Mouse (Mus musculus) forebrain, embryonic 14.5 days (tissue): ENCODE measurements around the gene Pigk. TPM values are rescaled to one million over a fixed set of nuclear protein-coding genes. Genes with fewer than 3 reads are reported as not detected.
A peak's percentile ranks its signal among the peaks of the same experiment; 100 is the strongest.

Experiments
- ATAC-seq: fragments of 200-750 bp; cut with Nextera tagmentation; 2 replicates; pipeline ENCODE4 v1.8.0; 2017; ENCODE audit warnings: mild to moderate bottlenecking, moderate library complexity
- DNase-seq: peaks from one replicate; pipeline ENCODE4 v3.0.0-alpha.2; 2015; ENCODE audit warnings: low spot score
- H3K27ac ChIP-seq: fragments of 300-500 bp; sonication (generic); 2 replicates; pipeline ENCODE4 v1.5.1; 2014; ENCODE audit warnings: low read depth, mild to moderate bottlenecking, control low read depth, low read length, moderate library complexity
- H3K27me3 ChIP-seq: fragments of 300-500 bp; sonication (generic); replicated peaks from 2 replicates; pipeline ENCODE4 v1.6.1; 2014; ENCODE audit warnings: low read length, control low read depth, mixed read lengths; ENCODE audit not compliant: control insufficient read depth, insufficient read depth
- H3K36me3 ChIP-seq: fragments of 300-500 bp; sonication (generic); 2 replicates; pipeline ENCODE4 v1.6.1; 2014; ENCODE audit warnings: low read length, control low read depth; ENCODE audit not compliant: control insufficient read depth, insufficient read depth
- H3K4me1 ChIP-seq: fragments of 300-500 bp; sonication (generic); 2 replicates; pipeline ENCODE4 v1.6.1; 2014; ENCODE audit warnings: antibody characterized with exemption, low read length, control low read depth; ENCODE audit not compliant: control insufficient read depth, insufficient read depth
- H3K4me2 ChIP-seq: fragments of 300-500 bp; sonication (generic); 2 replicates; pipeline ENCODE4 v1.6.1; 2014; ENCODE audit warnings: mild to moderate bottlenecking, control low read depth, low read length
- H3K4me3 ChIP-seq: fragments of 300-500 bp; sonication (generic); 2 replicates; pipeline ENCODE4 v1.5.1; 2014; ENCODE audit warnings: low read depth, low read length, control low read depth
- H3K9ac ChIP-seq: fragments of 300-500 bp; sonication (generic); 2 replicates; pipeline ENCODE4 v1.6.1; 2014; ENCODE audit warnings: mild to moderate bottlenecking, low read length, control low read depth, moderate library complexity
- H3K9me3 ChIP-seq: fragments of 300-500 bp; sonication (generic); replicated peaks from 2 replicates; pipeline ENCODE4 v1.6.1; 2016; ENCODE audit warnings: low read length, control low read depth, mixed read lengths; ENCODE audit not compliant: control insufficient read depth
- WGBS: fragments of 180-500 bp; shearing (Covaris S2); extraction: QIAGEN DNeasy Blood & Tissue Kit; methylation state at CpG from one replicate; pipeline ENCODE4 v1.1.7; 2014; 5-methylcytosine and 5-hydroxymethylcytosine counted together
- polyA plus RNA-seq: library from polyadenylated mRNA; unstranded; fragments of >200 nt; fragmentation: Nextera tagmentation; extraction: Ambion mirVana; gene quantifications from 2 replicates; pipeline ENCODE4 v1.2.1, GENCODE M21; 2014

Pigk gene
- polyA plus RNA-seq, 1 experiment from 2014 or later = 34.0 TPM

DNA sequence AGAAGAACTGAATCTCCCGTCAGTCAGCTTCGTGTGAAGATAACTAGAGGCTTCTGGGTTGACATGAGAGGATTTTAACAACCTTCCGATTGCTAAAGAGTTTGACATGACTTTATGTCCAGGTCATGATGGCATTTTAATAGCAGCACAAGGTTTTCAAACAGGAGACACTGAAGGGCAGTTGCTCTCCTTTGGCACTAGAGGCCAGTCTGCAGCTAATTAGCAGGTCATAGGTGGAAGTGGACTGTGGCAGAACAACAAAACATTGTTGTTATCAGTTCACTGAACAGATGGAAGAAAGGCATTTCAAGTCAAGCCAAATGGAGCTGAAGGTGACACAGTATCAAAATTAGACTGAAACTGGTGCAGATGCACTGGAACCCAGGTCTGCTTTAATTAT lies 4.0 kb upstream of the Pigk start:
- DNase-seq (no peak), ATAC-seq (no peak)
- H3K4me1 ChIP-seq = peaks cover 3% of the 10 kb centered on the region; the same call in 1 of the 2 replicates
- H3K27ac ChIP-seq = no peak overlapping the region
- WGBS = 86% methylated on average over 3 of the region's 3 CpGs
- H3K36me3 ChIP-seq = no peaks in the 10 kb centered on the region
- no peak overlapping the region for H3K4me2 ChIP-seq
- no peaks in the 10 kb centered on the region for H3K9me3 ChIP-seq
- no peaks in the 10 kb centered on the region for H3K27me3 ChIP-seq
- H3K4me3 ChIP-seq = no peak overlapping the region
- no peak overlapping the region for H3K9ac ChIP-seq

DNA sequence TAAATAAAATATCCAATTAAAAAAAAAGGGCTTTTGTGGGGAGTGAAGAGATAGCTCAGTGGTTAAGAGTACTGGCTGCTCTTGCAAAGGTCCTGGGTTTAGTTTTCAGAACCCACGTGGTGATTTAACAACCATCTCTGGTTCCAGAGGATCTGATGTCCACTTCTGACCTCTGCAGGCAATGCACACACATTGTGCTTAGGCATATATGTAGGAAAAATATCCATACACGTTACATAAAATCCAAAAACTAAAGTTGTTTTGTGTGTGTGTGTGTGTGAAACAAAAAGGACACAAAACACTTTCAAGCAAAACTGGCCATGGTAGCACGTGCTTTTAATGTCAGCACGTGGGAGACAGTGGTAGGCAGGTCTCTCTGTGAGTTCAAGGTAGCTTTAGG lies 943 bp upstream of the Pigk start:
- Histone ChIP-seq H3K27me3 (no peaks in the 10 kb centered on the region), H3K9me3 (no peaks in the 10 kb centered on the region), H3K4me1 (peaks cover 6% of the 10 kb centered on the region; the same call in 1 of the 2 replicates), H3K4me2 (no peak overlapping the region), H3K27ac (no peak overlapping the region), H3K36me3 (no peaks in the 10 kb centered on the region), H3K4me3 (no peak overlapping the region), H3K9ac (no peak overlapping the region)
- DNase-seq (no peak), ATAC-seq (no peak)
- WGBS = 74% methylated on average over 4 of the region's 4 CpGs

DNA sequence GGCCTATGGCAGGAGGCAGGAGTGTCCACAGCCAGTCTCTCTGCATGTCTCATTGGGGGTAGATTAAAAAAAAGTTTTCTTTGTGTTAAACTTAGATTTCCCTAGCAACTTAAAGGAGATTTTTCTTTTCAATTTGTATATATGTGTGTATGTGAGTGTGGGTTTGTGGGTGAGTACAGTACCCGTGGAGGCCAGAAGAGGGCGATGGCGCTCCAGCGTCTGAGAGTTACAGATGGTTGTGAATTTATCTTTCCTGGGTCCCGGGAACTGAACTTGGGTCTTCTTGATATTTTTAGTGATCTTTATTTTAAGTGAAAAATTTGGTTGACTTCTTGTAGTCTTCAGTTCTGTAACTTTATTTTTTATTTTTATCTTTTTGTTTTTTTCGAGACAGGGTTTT lies 7.4 kb downstream of the Pigk start:
- 83% methylated on average over 6 of the region's 6 CpGs for WGBS
- Histone ChIP-seq H3K4me2 (no peak overlapping the region), H3K4me3 (no peak overlapping the region)

DNA sequence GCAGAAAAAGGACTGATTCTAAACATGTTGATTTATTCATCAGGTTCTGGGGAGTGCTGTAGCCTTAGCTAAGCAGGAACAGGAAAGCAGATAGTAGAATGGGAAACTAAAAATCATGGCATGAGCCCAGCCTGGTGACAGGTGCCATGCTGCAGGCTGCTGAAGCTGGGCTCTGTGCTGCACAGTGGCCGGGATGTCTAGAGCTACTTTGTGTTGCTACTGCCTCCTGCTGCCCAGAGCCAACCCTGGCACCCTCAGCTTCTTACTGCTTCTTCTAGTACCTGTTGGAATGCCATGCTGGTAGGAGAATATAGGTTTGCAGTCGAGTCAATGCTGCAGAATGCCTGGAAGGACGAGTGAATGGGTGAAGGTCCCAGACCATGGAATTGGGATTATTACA lies 8.9 kb downstream of the Pigk start:
- Histone ChIP-seq H3K9me3 (no peaks in the 10 kb centered on the region), H3K4me2 (no peak overlapping the region), H3K9ac (no peak overlapping the region), H3K36me3 (peaks cover 9% of the 10 kb centered on the region; the same call in 1 of the 2 replicates), H3K4me1 (no peaks in the 10 kb centered on the region), H3K27ac (no peak overlapping the region), H3K4me3 (no peak overlapping the region), H3K27me3 (no peaks in the 10 kb centered on the region)
- peak; percentile 20 for DNase-seq
- ATAC-seq = no peak
- WGBS = 60% methylated on average over 3 of the region's 3 CpGs

More for the DNA sequence above, 7.4 kb downstream of the Pigk start:
- H3K9ac ChIP-seq = no peak overlapping the region
- H3K4me1 ChIP-seq = no peaks in the 10 kb centered on the region
- ATAC-seq = no peak
- no peaks in the 10 kb centered on the region for H3K9me3 ChIP-seq
- no peaks in the 10 kb centered on the region for H3K27me3 ChIP-seq
- no peak overlapping the region for H3K27ac ChIP-seq
- DNase-seq = no peak
- H3K36me3 ChIP-seq = peaks cover 9% of the 10 kb centered on the region; the same call in 1 of the 2 replicates

DNA sequence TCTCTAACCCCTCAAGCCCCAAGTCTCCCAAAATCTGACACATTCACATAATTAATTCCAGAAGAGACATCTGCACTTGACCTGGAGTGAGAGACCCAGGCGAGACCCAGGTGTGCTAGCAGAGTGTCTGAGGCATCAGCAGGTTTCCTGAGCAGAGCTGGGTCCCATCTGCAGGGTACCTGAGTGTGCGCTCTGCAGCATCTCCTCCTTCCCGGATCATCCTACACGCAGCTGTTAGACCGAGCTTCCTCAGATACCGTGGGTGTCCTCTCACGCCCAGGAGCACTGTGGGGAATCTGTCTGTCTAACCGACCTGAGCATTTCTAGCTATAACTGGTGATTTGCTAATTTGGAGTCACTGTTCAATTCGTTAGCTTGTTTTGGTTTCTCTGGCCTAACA lies 10.5 kb downstream of the Pigk start:
- ATAC-seq (no peak), DNase-seq (no peak)
- Histone ChIP-seq H3K27me3 (no peaks in the 10 kb centered on the region), H3K4me2 (no peak overlapping the region), H3K36me3 (peaks cover 9% of the 10 kb centered on the region; the same call in 1 of the 2 replicates), H3K4me1 (no peaks in the 10 kb centered on the region), H3K4me3 (no peak overlapping the region), H3K9ac (no peak overlapping the region), H3K9me3 (no peaks in the 10 kb centered on the region), H3K27ac (no peak overlapping the region)
- 92% methylated on average over 9 of the region's 9 CpGs for WGBS

DNA sequence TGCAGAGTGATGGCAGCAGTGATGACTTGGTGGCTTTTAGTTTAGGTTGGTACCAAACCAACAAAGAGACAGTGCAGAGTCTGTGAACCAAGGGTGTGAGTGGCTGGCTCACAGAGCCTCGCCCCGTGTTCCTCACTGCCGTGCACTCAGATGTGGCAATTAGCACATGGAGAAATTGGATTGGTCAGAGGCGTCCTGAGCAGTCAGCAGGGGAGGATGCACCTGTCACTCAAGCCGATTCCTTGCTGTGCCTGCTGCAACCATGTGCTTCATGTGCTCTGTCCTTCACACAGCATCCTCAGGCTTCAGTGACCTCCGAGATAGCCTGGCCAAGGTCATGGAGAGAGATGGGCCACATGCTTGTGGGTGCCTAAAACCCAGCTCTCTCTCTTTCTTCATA lies 14.3 kb downstream of the Pigk start:
- Histone ChIP-seq H3K4me2 (no peak overlapping the region), H3K27ac (no peak overlapping the region), H3K9me3 (no peaks in the 10 kb centered on the region), H3K27me3 (no peaks in the 10 kb centered on the region), H3K4me1 (no peaks in the 10 kb centered on the region), H3K36me3 (peaks cover 5% of the 10 kb centered on the region; the same call in 1 of the 2 replicates), H3K9ac (no peak overlapping the region), H3K4me3 (no peak overlapping the region)
- ATAC-seq (no peak), DNase-seq (no peak)
- 38% methylated on average over 6 of the region's 6 CpGs for WGBS

DNA sequence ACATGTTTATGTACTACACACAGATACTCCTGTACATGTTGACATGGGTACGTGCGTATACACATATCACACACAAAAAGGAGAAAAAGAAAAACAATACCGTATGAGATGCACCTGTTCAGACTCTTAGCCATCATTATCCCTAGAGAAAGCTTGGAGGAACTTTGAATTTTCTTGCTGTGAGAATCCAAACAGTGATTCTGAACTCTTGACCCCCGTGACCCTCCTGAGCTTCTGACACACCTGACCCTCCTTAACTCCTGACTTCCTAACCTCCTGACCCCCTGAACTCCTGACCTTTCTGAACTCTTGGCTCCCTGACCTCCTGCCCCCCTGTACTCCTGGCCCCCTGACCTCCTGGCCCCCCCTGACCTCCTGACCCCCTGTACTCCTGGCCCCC lies 19.1 kb downstream of the Pigk start:
- H3K27me3 ChIP-seq = no peaks in the 10 kb centered on the region
- H3K4me1 ChIP-seq = no peaks in the 10 kb centered on the region
- H3K27ac ChIP-seq = no peak overlapping the region
- H3K36me3 ChIP-seq = no peaks in the 10 kb centered on the region
- no peak overlapping the region for H3K9ac ChIP-seq
- DNase-seq (no peak), ATAC-seq (no peak)
- no peak overlapping the region for H3K4me3 ChIP-seq
- H3K4me2 ChIP-seq = no peak overlapping the region
- 92% methylated on average over 4 of the region's 4 CpGs for WGBS
- no peaks in the 10 kb centered on the region for H3K9me3 ChIP-seq

DNA sequence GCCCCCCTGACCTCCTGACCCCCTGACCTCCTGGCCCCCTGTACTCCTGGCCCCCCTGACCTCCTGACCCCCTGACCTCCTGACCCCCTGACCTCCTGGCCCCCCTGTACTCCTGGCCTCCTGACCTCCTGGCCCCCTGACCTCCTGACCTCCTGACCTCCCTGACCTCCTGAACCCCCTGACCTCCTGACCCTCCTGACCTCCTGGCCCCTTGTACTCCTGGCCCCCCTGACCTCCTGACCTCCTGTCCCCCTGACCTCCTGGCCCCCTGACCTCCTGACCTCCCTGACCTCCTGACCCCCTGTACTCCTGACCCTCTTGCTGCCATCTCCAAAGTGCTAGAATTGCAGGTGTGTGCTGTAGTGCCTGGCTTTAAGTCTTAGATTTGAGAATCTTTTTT lies 19.6 kb downstream of the Pigk start:
- Histone ChIP-seq H3K9ac (no peak overlapping the region), H3K36me3 (no peaks in the 10 kb centered on the region), H3K9me3 (no peaks in the 10 kb centered on the region), H3K4me2 (no peak overlapping the region), H3K4me1 (no peaks in the 10 kb centered on the region), H3K4me3 (no peak overlapping the region), H3K27me3 (no peaks in the 10 kb centered on the region), H3K27ac (no peak overlapping the region)
- no peak for DNase-seq
- no peak for ATAC-seq

DNA sequence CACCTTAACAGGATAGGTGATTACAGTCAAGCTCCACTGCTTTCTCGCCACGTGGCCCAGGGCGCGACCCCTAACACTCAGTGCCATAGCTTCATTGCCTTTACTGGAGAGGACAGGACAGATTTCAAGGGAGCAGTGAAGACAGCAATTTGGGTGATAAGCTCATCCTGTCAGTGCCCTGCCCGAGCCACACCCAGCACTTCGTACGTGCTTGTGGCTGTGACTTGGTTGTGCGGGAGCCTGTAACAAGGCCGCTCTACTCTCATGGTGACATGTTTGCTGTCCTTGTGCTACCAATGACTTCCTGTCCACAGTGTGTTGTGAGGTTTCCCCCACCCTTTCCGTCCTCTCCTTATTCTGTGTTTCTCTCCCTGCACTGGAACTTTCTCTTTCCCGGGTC lies 20.2 kb downstream of the Pigk start:
- no peaks in the 10 kb centered on the region for H3K27me3 ChIP-seq
- no peaks in the 10 kb centered on the region for H3K9me3 ChIP-seq
- ATAC-seq (no peak), DNase-seq (no peak)
- WGBS = 92% methylated on average over 11 of the region's 11 CpGs
- H3K4me1 ChIP-seq = no peaks in the 10 kb centered on the region
- H3K9ac ChIP-seq = no peak overlapping the region
- no peaks in the 10 kb centered on the region for H3K36me3 ChIP-seq
- no peak overlapping the region for H3K4me3 ChIP-seq
- H3K4me2 ChIP-seq = no peak overlapping the region
- no peak overlapping the region for H3K27ac ChIP-seq
